Mouse (Mus musculus): ENCODE results near the gene Slc4a11. TPM values are rescaled to one million over a fixed set of nuclear protein-coding genes. Genes with fewer than 3 reads are reported as not detected.

Gene Slc4a11
- polyA plus RNA-seq, 1 experiment from 2014 or later, result 0.67 TPM

DNA sequence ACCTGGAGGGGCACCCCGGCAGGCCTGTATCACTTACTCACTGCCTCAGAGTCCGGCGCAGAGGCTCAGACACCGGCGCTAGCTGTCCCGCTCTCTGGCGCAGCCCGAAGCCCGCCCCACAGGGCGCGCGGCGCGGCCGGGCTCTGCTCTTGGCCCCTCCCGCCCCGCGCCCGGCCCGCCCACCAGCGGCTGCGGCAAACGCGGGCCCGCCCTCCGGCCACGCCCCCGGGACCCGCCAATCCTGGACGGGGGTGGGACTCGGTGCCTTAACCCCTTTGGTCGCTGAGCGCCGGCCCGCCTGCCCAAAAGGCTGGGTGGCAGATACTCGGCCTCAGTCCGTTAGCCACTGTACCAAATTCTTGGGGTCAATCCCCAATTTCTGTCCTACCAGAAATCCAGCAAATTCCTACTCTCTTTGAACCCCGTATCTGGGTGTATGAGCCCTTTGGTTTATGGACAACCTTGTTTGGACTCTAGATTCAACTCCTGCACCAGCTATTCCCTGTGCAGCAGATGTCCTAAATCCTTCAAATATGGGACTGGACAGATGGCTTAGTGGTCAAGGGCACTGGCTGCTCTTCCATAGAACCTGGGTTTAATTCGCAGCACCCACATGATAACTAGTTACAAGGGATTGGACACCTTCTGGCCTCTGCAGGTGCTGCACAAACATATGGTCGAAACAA lies 54.5 kb downstream of the Slc4a11 start, which contains the start of gene Lzts3:
TSS of gene Lzts3 (minus strand) at position 120 of the 686 bp plus-strand sequence.
- Histone ChIP-seq H3K4me3 (replicated peaks) (peak within 1 kb of the TSS; percentile 81), H3K36me3 (0 out of 2 replicates have a peak, but pooled peaks cover 4% of the 10 kb centered on the region), H3K9ac (replicated peaks) (peak within 1 kb of the TSS; percentile 79), H3K9me3 (replicated peaks) (no peaks in the 10 kb centered on the region), H3K4me1 (peaks cover 25% of the 10 kb centered on the region), H3K27ac (replicated peaks) (peak within 1 kb of the TSS; percentile 85), H3K27me3 (replicated peaks) (peaks cover 14% of the 10 kb centered on the region), H3K4me2 (peak within 1 kb of the TSS; percentile 81)
- 4% methylated on average over 34 of the region's 40 CpGs for WGBS
- ATAC-seq (ENCODE audit: low FRiP score), result peak; percentile 96

DNA sequence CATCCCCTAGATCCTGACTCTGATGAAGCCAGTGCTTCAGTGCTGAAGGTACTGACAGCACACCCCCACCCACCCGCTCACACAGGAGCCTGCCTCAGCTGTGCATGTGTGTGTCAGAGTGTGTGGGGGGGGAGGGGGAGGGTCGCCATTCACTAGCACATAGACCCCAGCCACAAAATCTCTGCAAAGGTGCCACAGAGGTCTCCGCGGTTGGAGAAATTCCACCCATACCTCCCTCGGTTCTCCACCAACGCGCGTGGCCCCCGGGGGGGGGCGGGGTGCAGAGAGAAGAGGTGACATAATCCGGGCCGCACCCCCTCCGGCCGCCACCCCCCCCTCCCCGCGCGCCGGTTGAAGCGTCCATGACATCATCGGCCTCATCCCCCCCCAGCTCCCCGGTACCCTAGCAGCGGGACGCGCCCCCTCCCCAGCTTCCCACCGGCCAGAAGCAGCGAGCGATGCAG lies 55.1 kb downstream of the Slc4a11 start:
- Histone ChIP-seq H3K27ac (replicated peaks) (peak overlapping the region; percentile 85), H3K4me3 (replicated peaks) (peak overlapping the region; percentile 81), H3K27me3 (replicated peaks) (peaks cover 20% of the 10 kb centered on the region), H3K36me3 (peaks cover 4% of the 10 kb centered on the region; the same call in 1 of the 2 replicates), H3K9me3 (replicated peaks) (no peaks in the 10 kb centered on the region), H3K9ac (replicated peaks) (peak overlapping the region; percentile 79), H3K4me2 (peak overlapping the region; percentile 81), H3K4me1 (peaks cover 25% of the 10 kb centered on the region)
- peak; percentile 85 for ATAC-seq (ENCODE audit: low FRiP score)
- WGBS, result under 1% methylated on average over 21 of the region's 27 CpGs

DNA sequence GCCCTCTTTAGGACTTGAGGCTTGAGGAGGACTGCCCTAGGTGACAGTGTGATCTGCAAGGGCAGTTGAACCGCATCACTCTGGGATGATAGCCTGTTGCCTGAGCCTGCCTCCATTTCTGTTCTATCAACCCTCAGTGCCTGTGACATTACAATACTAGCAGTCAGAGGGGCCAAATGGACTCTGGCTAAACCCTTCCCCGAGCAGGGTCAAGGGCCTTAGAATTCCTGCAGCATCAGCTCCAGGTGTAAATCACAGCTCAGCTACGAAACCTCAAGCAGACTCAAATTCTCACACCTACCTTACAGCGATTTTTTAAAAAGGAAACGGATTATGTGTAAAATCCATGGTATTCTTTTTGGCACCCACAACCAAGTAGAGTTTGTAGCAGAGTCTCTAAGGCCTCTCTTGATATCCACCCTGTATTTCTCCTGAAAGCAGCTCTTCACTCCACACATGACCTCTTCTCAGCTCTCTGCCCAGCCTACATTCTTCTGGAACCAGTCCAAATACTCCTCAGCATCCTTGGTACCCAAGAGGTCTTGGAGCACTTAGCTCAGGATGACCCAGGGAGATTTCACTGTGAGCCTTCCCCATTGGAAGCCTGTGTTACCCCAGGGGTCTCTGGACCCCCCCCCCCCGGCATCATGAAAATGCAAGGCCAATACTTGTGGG lies 55.8 kb downstream of the Slc4a11 start:
- Histone ChIP-seq H3K27me3 (replicated peaks) (peaks cover 27% of the 10 kb centered on the region), H3K4me1 (peaks cover 25% of the 10 kb centered on the region), H3K4me2 (peak overlapping the region; percentile 81), H3K4me3 (replicated peaks) (peak overlapping the region; percentile 81), H3K36me3 (peaks cover 5% of the 10 kb centered on the region), H3K9ac (replicated peaks) (peak overlapping the region; percentile 79), H3K27ac (replicated peaks) (peak overlapping the region; percentile 85), H3K9me3 (replicated peaks) (no peaks in the 10 kb centered on the region)
- 59% methylated on average over 6 of the region's 6 CpGs for WGBS
- no peak for ATAC-seq (ENCODE audit: low FRiP score)

DNA sequence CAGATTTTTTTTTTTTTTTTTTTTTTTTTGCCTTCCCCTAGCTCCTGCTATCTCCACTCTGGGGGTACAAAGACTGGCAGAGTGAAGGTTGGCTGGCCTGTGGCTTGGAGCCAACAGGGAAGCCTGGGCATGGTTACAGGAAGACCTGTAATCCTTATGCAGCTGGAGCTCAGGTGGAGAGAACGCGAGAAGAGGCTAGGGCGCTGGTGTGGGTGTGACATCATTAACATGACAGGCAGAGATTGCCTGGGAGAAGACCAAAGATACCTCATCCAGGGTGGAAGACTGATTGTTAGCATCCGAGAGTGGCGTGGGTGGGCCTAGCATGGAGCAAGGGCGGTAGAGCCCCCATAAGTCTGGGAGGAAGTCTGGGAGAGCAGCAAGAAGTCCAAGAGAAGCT lies 58.0 kb downstream of the Slc4a11 start:
- ATAC-seq (ENCODE audit: low FRiP score), result no peak
- H3K9ac ChIP-seq (replicated peaks), result no peak overlapping the region
- peaks cover 50% of the 10 kb centered on the region for H3K27me3 ChIP-seq (replicated peaks)
- peaks cover 45% of the 10 kb centered on the region for H3K4me1 ChIP-seq
- no peak overlapping the region for H3K4me2 ChIP-seq
- WGBS, result 81% methylated on average over 6 of the region's 6 CpGs
- no peak overlapping the region for H3K4me3 ChIP-seq (replicated peaks)
- H3K9me3 ChIP-seq (replicated peaks), result no peaks in the 10 kb centered on the region
- peaks cover 19% of the 10 kb centered on the region for H3K36me3 ChIP-seq
- H3K27ac ChIP-seq (replicated peaks), result no peak overlapping the region

DNA sequence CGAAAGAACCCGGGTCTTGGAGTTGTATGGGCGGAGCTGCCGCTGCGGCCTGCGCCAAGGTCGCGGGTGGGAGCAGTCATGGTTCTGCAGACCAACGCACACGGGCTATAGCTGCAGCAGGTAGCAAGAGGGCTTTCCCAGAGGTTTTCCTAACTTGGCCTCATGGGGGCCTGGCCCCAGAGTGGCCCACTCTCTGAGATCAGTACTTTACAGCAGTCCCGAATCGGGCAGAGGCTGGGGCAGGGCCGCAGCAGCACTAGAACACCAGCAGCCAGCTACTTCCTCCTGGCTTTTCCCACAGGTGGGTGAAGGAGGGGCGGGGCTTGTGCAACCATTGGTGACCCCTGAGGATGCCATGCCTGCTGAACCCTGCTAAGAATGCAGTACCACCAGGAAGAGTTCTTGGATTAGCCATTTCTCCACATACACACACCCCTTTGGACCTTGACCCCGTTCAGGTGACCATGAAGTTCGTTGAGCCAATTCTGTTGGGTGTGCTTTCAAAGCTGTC lies 59.2 kb downstream of the Slc4a11 start:
- no peak overlapping the region for H3K4me2 ChIP-seq
- H3K4me1 ChIP-seq, result peaks cover 45% of the 10 kb centered on the region
- H3K27ac ChIP-seq (replicated peaks), result no peak overlapping the region
- H3K9ac ChIP-seq (replicated peaks), result no peak overlapping the region
- no peaks in the 10 kb centered on the region for H3K9me3 ChIP-seq (replicated peaks)
- WGBS, result 29% methylated on average over 16 of the region's 16 CpGs
- no peak for ATAC-seq (ENCODE audit: low FRiP score)
- H3K36me3 ChIP-seq, result peaks cover 20% of the 10 kb centered on the region
- peaks cover 58% of the 10 kb centered on the region for H3K27me3 ChIP-seq (replicated peaks)
- H3K4me3 ChIP-seq (replicated peaks), result no peak overlapping the region

DNA sequence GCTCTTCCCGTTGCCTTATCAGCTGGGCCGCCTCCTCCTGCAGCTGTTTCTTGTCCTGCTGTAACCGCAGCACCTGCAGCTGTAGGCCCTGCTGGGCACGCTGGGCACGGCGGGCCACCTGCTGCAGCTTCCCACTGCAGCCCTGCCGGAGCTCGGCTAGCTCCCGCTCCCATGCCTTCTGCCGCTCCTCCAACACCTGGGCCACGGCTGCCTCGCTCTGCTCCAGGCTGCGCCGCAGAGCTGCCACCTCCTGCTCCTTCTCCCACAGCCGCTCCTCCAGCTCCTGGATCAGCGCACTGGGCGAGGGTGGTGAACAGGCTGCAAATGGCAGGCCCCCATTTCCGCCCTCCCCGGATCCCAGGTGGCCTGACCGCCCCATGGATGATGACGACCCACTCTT lies 61.5 kb downstream of the Slc4a11 start:
- Histone ChIP-seq H3K4me2 (no peak overlapping the region), H3K27ac (replicated peaks) (no peak overlapping the region), H3K4me1 (peaks cover 29% of the 10 kb centered on the region), H3K9ac (replicated peaks) (no peak overlapping the region), H3K4me3 (replicated peaks) (no peak overlapping the region), H3K36me3 (peaks cover 20% of the 10 kb centered on the region), H3K27me3 (replicated peaks) (peaks cover 58% of the 10 kb centered on the region), H3K9me3 (replicated peaks) (no peaks in the 10 kb centered on the region)
- ATAC-seq (ENCODE audit: low FRiP score), result no peak
- 26% methylated on average over 21 of the region's 21 CpGs for WGBS

DNA sequence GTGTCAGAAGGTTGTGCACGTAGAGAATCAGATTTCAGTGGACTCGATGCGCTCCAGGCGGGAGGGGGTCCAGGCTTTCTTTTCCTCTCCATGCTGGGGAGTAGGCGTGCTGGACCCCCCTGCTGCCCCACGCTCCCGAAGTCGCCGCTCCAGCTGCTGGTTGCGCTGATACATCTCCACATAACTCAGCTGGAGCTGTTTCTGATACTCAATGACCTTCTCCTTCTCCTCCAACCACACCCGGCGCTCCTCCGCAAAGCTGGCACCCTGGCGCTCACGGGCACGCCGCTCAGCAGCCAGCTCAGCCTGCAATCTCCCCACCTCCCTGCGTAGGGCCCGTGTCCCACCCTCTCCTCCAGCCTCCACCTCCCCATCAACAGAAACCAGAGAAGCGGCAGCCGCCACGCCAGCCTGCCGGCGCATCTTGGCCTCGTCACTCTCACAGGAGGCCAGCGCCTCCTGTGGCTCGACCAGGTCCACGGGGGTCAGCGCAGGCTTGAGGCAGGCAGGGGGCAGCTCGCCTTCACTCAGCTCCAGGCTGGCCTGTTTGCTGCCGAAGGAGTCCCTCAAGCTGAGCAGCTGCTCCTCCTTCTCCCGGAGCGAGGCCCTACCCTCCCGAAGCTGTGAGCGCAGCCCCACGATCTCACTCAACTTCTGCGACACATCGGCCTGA lies 62.4 kb downstream of the Slc4a11 start:
- no peak for ATAC-seq (ENCODE audit: low FRiP score)
- 8% methylated on average over 38 of the region's 38 CpGs for WGBS
- peaks cover 58% of the 10 kb centered on the region for H3K27me3 ChIP-seq (replicated peaks)

More for the DNA sequence above, 62.4 kb downstream of the Slc4a11 start:
- Histone ChIP-seq H3K4me2 (peak overlapping the region; percentile 50), H3K9ac (replicated peaks) (no peak overlapping the region; the same call in 1 of the 2 replicates), H3K36me3 (peaks cover 20% of the 10 kb centered on the region), H3K4me1 (peaks cover 30% of the 10 kb centered on the region), H3K27ac (replicated peaks) (no peak overlapping the region), H3K4me3 (replicated peaks) (peak overlapping the region; percentile 20; the same call in 1 of the 2 replicates), H3K9me3 (replicated peaks) (no peaks in the 10 kb centered on the region)

Other genes with a start within 250 kb of the Slc4a11 start
- 123 and 129 TPM in 2 replicates for gene Ptpra, start 247.2 kb downstream of the Slc4a11 start, polyA plus RNA-seq (2015; fragmentation: Nextera tagmentation; extraction: Ambion mirVana)
- 105 and 107 TPM in 2 replicates for gene Mrps26, start 133.8 kb downstream of the Slc4a11 start, polyA plus RNA-seq (2015; fragmentation: Nextera tagmentation; extraction: Ambion mirVana)
- not detected in 2 replicates for gene Oxt, start 121.3 kb downstream of the Slc4a11 start, polyA plus RNA-seq (2015; fragmentation: Nextera tagmentation; extraction: Ambion mirVana)
- not detected in 2 replicates for gene Avp, start 115.0 kb downstream of the Slc4a11 start, polyA plus RNA-seq (2015; fragmentation: Nextera tagmentation; extraction: Ambion mirVana)
- 9.5 and 10.8 TPM in 2 replicates for gene Fastkd5, start 67.5 kb downstream of the Slc4a11 start, polyA plus RNA-seq (2015; fragmentation: Nextera tagmentation; extraction: Ambion mirVana)
- gene Ubox5, start 67.5 kb downstream of the Slc4a11 start, polyA plus RNA-seq (2015; fragmentation: Nextera tagmentation; extraction: Ambion mirVana), result 10.0 and 11.3 TPM in 2 replicates
- gene Lzts3, start 54.7 kb downstream of the Slc4a11 start, polyA plus RNA-seq (2015; fragmentation: Nextera tagmentation; extraction: Ambion mirVana), result 18.1 and 21.4 TPM in 2 replicates
- gene Ddrgk1, start 32.9 kb downstream of the Slc4a11 start, polyA plus RNA-seq (2015; fragmentation: Nextera tagmentation; extraction: Ambion mirVana), result 74.3 and 76.2 TPM in 2 replicates
- 115 and 123 TPM in 2 replicates for gene Itpa, start 29.9 kb downstream of the Slc4a11 start, polyA plus RNA-seq (2015; fragmentation: Nextera tagmentation; extraction: Ambion mirVana)
- gene 4930402H24Rik, start 208.9 kb upstream of the Slc4a11 start, polyA plus RNA-seq (2015; fragmentation: Nextera tagmentation; extraction: Ambion mirVana), result 75.5 and 85.3 TPM in 2 replicates
- 12.5 and 13.7 TPM in 2 replicates for gene Atrn, start 209.0 kb upstream of the Slc4a11 start, polyA plus RNA-seq (2015; fragmentation: Nextera tagmentation; extraction: Ambion mirVana)

All from neural tube, embryonic 15.5 days (tissue).